Mouse (Mus musculus): ENCODE results near the gene Prkar2a.

GRCm38 (mm10) chr9:108726116-108726515 lies 37.0 kb downstream of the Prkar2a start:
- TF ChIP-seq CTCF (IDR thresholded peaks at IDR 0.05) (no peak), EP300 (IDR thresholded peaks at IDR 0.05) (no peak)

All from lung, postnatal 0 days (tissue).